Mouse (Mus musculus) heart, adult 11 months (tissue): ENCODE data around the gene Upk1a.

Experiments
- DNase-seq: peaks from one replicate; pipeline ENCODE4 v3.0.0; 2022

Gene Upk1a

DNA sequence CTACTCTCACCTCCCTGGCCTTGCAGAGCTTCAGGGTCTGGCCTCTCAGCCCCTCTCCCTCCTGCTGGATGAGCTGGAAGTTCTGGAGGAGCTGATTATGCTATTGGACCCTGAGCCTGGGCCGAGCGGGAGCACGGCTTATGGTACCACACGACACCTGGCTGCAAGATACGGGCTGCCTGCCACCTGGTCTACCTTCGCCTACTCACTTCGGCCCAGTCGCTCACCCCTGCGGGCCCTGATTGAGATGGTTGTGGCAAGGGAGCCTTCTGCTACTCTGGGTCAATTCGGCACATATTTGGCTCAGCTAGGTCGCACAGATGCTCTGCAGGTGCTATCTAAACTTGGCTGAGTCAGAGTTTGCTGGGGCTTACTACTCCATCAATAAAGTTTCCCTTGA lies 45.1 kb downstream of the Upk1a start:
- no peak for DNase-seq

DNA sequence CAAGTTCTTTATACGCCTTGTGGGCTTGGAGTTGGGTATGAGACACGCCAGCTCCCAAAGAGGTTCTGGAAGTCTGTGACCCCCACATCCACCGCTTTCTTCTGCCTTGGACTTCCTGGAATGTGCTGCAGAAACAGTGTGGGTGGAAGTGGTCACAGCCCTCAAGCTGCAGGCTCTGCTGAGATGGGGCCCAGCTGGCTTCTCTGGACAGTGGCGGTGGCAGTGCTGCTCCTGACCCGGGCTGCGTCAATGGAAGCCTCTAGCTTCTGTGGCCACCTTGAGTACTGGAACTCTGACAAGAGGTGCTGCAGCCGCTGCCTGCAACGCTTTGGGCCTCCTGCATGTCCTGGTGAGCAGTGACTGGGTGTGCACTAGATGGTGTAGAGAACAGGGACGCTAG lies 46.6 kb downstream of the Upk1a start:
- no peak for DNase-seq

GRCm38 (mm10) chr7:30564970-30565571 lies 47.6 kb downstream of the Upk1a start, which contains the start of gene Igflr1:
Gene Igflr1 (plus strand): TSS chr7:30565427.
- DNase-seq, result no peak

DNA sequence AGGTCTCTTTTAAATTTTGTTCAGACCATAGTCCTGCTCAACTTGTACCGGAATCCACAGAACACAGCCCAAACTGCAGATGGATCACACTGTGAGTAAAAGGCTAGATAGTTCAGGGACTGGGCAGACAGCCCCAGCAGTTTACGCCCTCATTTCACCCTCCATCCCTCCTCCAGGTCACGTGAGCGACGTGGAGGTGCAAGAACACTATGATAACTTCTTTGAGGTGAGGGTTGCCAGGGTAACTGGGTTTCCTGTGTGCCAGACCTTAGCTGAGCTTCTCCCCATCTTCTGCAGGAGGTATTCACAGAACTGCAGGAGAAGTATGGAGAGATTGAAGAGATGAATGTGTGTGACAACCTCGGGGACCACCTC lies 48.8 kb downstream of the Upk1a start:
- DNase-seq, result no peak

DNA sequence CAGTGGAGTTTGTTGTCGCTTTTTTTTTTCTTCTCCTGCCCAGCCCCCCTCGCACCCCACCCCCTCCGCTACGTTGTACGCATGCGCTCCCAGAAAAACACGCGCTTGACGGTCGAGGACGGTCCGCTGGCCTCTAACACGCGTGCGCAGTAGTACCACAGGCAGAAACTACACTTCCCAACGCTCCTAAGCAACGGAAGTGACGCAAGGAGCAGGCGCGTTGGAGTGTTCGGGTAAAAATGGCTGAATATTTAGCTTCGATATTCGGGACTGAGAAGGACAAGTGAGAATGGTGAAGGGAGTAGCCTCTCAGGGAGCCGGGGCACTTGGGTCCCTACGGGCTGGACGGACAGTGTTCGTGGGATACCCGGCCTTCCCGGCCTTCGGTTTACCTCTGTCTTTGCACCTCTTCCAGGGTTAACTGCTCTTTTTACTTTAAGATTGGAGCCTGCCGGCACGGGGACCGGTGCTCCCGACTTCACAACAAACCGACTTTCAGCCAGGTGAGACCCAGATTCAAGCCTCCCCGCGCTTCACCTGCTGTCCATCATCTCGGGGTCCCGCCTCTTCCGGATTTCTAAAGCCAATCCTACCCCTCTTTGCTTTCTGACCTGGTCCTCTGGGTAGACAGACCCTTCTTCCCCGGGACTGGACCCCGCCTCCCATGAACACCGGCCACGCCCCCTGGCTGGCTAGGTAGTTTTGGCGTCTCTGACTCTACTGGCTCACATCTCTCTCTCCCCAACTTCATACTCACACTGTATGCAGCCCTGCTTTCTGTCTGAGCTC lies 49.3 kb downstream of the Upk1a start, which contains the start of the genes U2af1l4, Gm49396 and Psenen:
U2af1l4 (plus strand) TSS at position 185 of the 789 bp plus-strand sequence.
Gm49396 (plus strand) TSS at position 228 of the 789 bp plus-strand sequence.
Psenen (minus strand) TSS at position 511 of the 789 bp plus-strand sequence.
- peak; percentile 100 for DNase-seq

GRCm38 (mm10) chr7:30562526-30563116 lies 50.0 kb downstream of the Upk1a start:
- DNase-seq, result no peak

- no peak for DNase-seq
Measured at GRCm38 (mm10) chr7:30560296-30560695, 52.4 kb downstream of the Upk1a start.

GRCm38 (mm10) chr7:30559443-30559954 lies 53.1 kb downstream of the Upk1a start, which contains the start of gene Lin37:
Gene Lin37 (minus strand): TSS chr7:30559838.
- DNase-seq, result peak; percentile 100

DNA sequence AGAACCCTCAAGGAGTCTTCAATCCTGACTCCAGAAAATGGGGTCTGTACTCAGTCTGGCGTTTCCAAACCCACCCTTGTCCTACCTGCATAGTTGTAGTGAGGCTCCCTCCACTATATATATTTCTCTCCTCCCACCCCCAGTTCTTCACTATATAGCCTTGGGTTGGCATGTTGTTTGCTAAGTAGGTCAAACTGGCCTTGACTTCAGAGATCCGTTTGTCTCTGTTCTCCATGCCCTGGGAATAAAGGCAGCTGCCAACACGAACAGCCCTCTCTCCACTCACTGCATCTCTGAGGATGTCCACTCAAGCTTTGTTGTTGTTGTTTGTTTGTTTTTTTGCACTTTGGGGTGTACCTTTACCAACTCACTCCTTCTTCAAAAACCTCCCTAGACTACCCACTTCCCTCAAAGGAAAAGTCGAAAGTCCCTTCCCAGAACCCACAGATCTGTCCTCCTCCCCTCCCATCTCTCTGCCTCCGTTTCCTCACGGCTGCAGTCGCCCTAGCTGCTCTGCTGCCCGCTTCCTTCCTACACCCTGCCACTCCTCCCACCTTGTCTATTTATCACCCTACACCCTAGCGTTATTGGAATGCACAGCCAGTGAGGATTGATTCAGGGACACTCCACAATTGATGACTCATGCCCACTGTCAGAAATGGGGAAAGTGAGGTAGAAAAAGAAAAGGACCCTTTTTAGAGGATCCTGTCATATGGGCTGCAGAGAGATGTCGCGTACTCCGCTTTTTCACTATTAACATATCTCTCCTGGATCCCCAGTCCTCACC lies 53.8 kb downstream of the Upk1a start:
- peak; percentile 93 for DNase-seq

DNA sequence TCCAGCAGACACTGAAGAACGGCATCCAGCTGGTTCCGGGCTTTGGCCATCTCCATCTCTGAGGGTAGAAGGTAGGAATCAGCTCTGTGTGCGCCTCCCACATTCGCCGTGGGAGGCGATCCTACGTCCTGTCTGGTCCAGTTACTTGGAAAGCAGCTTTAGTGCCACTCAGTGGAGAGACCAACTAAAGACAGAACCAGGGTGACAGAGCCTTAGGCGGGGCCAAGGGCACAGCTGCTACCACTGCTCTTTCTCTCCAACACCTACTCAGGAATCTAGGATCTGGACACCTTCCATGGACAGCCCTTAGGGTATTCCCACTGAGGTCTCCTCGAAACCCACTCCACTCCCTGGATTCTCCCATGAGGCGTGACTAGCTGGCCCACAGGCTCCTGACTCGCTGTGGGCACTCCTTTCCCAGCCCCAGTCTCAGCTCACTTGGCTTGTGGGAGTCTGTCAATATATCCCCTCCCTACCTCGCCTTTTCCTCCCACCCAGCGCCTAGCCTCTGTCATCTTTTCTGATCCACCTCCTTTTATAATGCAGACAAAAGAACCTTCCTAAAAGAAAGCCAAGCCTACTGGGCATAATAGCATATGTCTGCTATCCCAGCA lies 54.6 kb downstream of the Upk1a start:
- DNase-seq, result peak; percentile 92

DNA sequence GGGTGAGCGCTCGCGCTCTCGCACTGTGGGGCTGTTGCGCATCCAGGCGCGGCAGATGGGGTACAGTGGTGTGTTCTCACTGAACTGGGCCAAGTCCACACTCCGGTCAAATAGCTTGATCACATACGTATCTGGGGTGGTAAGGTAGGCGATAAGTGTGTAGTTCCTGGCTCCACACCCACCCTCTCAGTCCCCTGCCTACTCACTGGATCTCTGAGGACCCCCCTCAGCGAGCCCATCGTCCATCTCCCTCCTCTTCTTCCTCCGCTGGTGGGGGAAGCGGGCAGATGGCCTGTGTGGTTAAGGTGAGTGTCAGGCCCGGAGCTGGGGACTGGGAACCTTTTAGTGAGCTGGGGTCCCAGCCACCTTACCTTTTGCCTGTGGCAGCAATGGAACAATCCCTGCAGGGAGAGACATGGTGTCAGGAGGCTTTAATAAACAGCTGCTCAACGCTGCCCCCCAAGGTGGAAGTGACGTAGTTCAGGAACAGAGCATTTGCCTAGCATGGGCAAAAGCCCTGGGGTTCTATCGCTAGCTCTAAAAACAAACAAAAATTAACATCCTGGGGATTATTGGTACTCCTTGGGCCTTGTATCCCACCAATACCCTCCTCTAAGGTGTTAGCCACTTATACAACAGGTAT lies 55.6 kb downstream of the Upk1a start:
- DNase-seq, result peak; percentile 92

- peak; percentile 94 for DNase-seq
Measured at GRCm38 (mm10) chr7:30553810-30554584, 58.6 kb downstream of the Upk1a start.
